Mouse (Mus musculus) cortical plate, adult 2 months (tissue): ENCODE results near the gene Arhgef33.

Experiments used
- CTCF ChIP-seq: fragments of 200-500 bp; IDR thresholded peaks from 2 replicates; pipeline ENCODE4 v1.5.1; 2011; ENCODE audit warnings: mild to moderate bottlenecking, control low read depth, low read length; ENCODE audit not compliant: insufficient read depth; ENCODE audit errors: extremely low read depth
- POLR2A ChIP-seq: fragments of 200-500 bp; IDR thresholded peaks from 2 replicates; pipeline ENCODE4 v1.6.1; 2011; ENCODE audit warnings: mild to moderate bottlenecking, low read length, control low read depth; ENCODE audit not compliant: insufficient read depth; ENCODE audit errors: extremely low read depth

DNA sequence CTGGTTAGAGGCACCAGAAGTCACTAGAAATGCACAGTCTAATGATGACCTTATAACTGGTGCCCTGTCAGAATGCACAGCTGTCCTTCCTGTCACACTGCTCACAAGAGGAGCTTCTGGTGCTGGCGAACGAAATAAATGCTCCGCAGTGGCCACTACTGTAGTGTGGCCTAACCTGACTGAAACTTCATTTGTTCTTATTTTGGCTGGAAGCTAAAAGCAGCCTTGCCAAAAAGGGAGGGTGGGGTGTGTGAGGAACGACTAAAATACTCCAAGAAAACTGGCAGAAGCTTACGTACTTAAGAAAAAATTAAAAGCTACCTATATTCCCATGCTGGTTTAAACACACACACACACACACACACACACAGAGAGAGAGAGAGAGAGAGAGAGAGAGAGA, 119.7 kb downstream of the Arhgef33 start:
- TF ChIP-seq CTCF, result no peak
- TF ChIP-seq POLR2A, result no peak
